Mouse (Mus musculus) hindbrain, embryonic 16.5 days (tissue): Measurements from ENCODE around the gene Sox1. TPM values are rescaled to one million over a fixed set of nuclear protein-coding genes. Genes with fewer than 3 reads are reported as not detected.

Experiments used
- ATAC-seq: fragments of 200-750 bp; cut with Nextera tagmentation; 2 replicates; pipeline ENCODE4 v1.8.0; 2017; ENCODE audit warnings: moderate TSS enrichment, moderate library complexity
- H3K27ac ChIP-seq: fragments of 300-500 bp; sonication (generic); 2 replicates; pipeline ENCODE4 v1.5.1; 2014; ENCODE audit warnings: low read depth, mild to moderate bottlenecking, control low read depth, low read length, moderate library complexity
- H3K27me3 ChIP-seq: fragments of 300-500 bp; sonication (generic); replicated peaks from 2 replicates; pipeline ENCODE4 v1.6.1; 2014; ENCODE audit warnings: low read length; ENCODE audit not compliant: control insufficient read depth, insufficient read depth
- H3K36me3 ChIP-seq: fragments of 300-500 bp; sonication (generic); 2 replicates; pipeline ENCODE4 v1.6.1; 2014; ENCODE audit warnings: mild to moderate bottlenecking, low read length, moderate library complexity, mixed read lengths; ENCODE audit not compliant: control insufficient read depth, insufficient read depth
- H3K4me1 ChIP-seq: fragments of 300-500 bp; sonication (generic); 2 replicates; pipeline ENCODE4 v1.6.1; 2014; ENCODE audit warnings: low read depth, low read length; ENCODE audit not compliant: control insufficient read depth, insufficient read depth
- H3K4me2 ChIP-seq: fragments of 300-500 bp; sonication (generic); 2 replicates; pipeline ENCODE4 v1.6.1; 2014; ENCODE audit warnings: mild to moderate bottlenecking, low read length, control low read depth, moderate library complexity
- H3K4me3 ChIP-seq: fragments of 300-500 bp; sonication (generic); 2 replicates; pipeline ENCODE4 v1.5.1; 2014; ENCODE audit warnings: mild to moderate bottlenecking, low read length, control low read depth, moderate library complexity
- H3K9ac ChIP-seq: fragments of 300-500 bp; sonication (generic); 2 replicates; pipeline ENCODE4 v1.6.1; 2014; ENCODE audit warnings: low read depth, mild to moderate bottlenecking, control low read depth, low read length, moderate library complexity
- H3K9me3 ChIP-seq: fragments of 300-500 bp; sonication (generic); 2 replicates; pipeline ENCODE4 v1.6.1; 2014; ENCODE audit warnings: mild to moderate bottlenecking, low read length, moderate library complexity; ENCODE audit not compliant: control insufficient read depth
- WGBS: fragments of 180-500 bp; shearing (Covaris S2); extraction: QIAGEN DNeasy Blood & Tissue Kit; methylation state at CpG from one replicate; pipeline ENCODE4 v1.1.7; 2014; 5-methylcytosine and 5-hydroxymethylcytosine counted together
- polyA plus RNA-seq: library from polyadenylated mRNA; unstranded; fragments of >200 nt; fragmentation: Nextera tagmentation; extraction: Ambion mirVana; gene quantifications from 2 replicates; pipeline ENCODE4 v1.2.1, GENCODE M21; 2015

The Sox1 gene
- polyA plus RNA-seq, 1 experiment from 2014 or later: 1.2 TPM

- Histone ChIP-seq H3K27me3 (peaks cover 44% of the 10 kb centered on the region), H3K27ac (peak overlapping the region; percentile 81), H3K4me1 (peaks cover 16% of the 10 kb centered on the region), H3K9me3 (no peaks in the 10 kb centered on the region), H3K4me2 (peak overlapping the region; percentile 54), H3K36me3 (no peaks in the 10 kb centered on the region), H3K4me3 (peak overlapping the region; percentile 48), H3K9ac (peak overlapping the region; percentile 61)
- WGBS: under 1% methylated on average over 61 of the region's 118 CpGs
- ATAC-seq: no peak
These were observed 1.6 kb downstream of the Sox1 start for GRCm38 (mm10) chr8:12396501-12397345.

- Histone ChIP-seq H3K4me2 (peak overlapping the region; percentile 54), H3K27me3 (peaks cover 42% of the 10 kb centered on the region), H3K9me3 (no peaks in the 10 kb centered on the region), H3K9ac (peak overlapping the region; percentile 61), H3K27ac (peak overlapping the region; percentile 81), H3K4me3 (peak overlapping the region; percentile 48), H3K36me3 (no peaks in the 10 kb centered on the region), H3K4me1 (peaks cover 16% of the 10 kb centered on the region)
- no peak for ATAC-seq
- whole genome bisulfite sequencing: under 1% methylated on average over 45 of the region's 59 CpGs
These were observed 2.3 kb downstream of the Sox1 start for GRCm38 (mm10) chr8:12397346-12397925.

GRCm38 (mm10) chr8:12398011-12398945 lies 3.2 kb downstream of the Sox1 start:
- ATAC-seq: no peak
- WGBS: 4% methylated on average over 21 of the region's 21 CpGs
- Histone ChIP-seq H3K27ac (0 out of 2 replicates have a peak overlapping the region, but pooled peaks have one; percentile 1), H3K36me3 (no peaks in the 10 kb centered on the region), H3K9ac (0 out of 2 replicates have a peak overlapping the region, but pooled peaks have one; percentile 13), H3K4me3 (peak overlapping the region; percentile 48), H3K4me1 (peaks cover 16% of the 10 kb centered on the region), H3K4me2 (peak overlapping the region; percentile 0), H3K27me3 (peaks cover 36% of the 10 kb centered on the region), H3K9me3 (no peaks in the 10 kb centered on the region)

GRCm38 (mm10) chr8:12399421-12400205 lies 4.5 kb downstream of the Sox1 start:
- Histone ChIP-seq H3K27ac (peak overlapping the region; percentile 62), H3K4me1 (peaks cover 16% of the 10 kb centered on the region), H3K4me3 (peak overlapping the region; percentile 21), H3K27me3 (peaks cover 45% of the 10 kb centered on the region), H3K9ac (no peak overlapping the region), H3K36me3 (no peaks in the 10 kb centered on the region), H3K4me2 (peak overlapping the region; percentile 43), H3K9me3 (no peaks in the 10 kb centered on the region)
- 13% methylated on average over 5 of the region's 5 CpGs for WGBS
- ATAC-seq: no peak

DNA sequence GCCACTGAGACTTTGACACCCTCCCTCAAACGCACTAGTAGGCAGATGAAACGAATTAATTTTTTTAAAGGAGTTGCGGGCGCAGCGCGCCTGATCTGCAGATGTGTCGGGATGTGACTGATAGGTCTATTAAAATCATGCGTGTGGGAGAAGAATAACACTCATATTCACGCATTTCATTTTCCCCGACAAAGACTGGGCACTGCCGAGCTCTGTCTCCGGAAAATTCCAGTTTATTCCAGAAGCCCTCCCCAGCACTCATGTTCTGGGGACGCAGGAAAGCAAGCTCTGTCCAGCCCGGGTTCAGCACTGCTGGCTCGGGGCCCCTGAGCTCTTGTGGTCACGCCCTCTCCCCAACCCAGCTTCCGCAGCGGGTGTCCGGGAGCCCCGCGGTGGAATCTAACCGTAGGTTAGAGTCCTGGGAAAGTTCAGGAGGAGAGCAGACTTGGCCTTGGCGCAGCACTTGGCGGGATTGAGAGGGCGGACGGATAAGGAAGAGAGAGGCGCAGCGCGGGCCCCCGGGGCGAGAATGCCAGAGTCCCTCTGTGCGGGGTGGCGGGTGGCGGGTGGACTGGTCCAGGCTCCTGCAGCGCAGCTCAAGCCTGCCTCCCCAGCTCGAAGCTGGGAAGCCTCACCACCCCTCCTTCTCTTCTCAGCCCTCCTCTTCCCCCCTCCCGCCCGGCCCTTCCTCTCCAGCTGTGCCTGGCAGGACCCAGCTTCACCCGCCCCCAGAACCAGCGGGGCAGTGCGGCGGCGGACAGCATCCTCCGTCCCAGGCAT lies 5.7 kb downstream of the Sox1 start:
- Histone ChIP-seq H3K4me1 (peaks cover 8% of the 10 kb centered on the region), H3K4me3 (peak overlapping the region; percentile 24), H3K4me2 (peak overlapping the region; percentile 43), H3K27ac (peak overlapping the region; percentile 78), H3K9ac (peak overlapping the region; percentile 39; the same call in 1 of the 2 replicates), H3K27me3 (peaks cover 41% of the 10 kb centered on the region), H3K9me3 (no peaks in the 10 kb centered on the region), H3K36me3 (no peaks in the 10 kb centered on the region)
- peak; percentile 88 for ATAC-seq
- WGBS: 0% methylated on average over 31 of the region's 44 CpGs

- peak; percentile 30; the same call in 1 of the 2 replicates for ATAC-seq
- H3K4me3 ChIP-seq: peak overlapping the region; percentile 24
- H3K36me3 ChIP-seq: no peaks in the 10 kb centered on the region
- H3K27me3 ChIP-seq: peaks cover 41% of the 10 kb centered on the region
- H3K4me1 ChIP-seq: peaks cover 7% of the 10 kb centered on the region
- peak overlapping the region; percentile 39; the same call in 1 of the 2 replicates for H3K9ac ChIP-seq
- WGBS: 3% methylated on average over 35 of the region's 35 CpGs
- H3K4me2 ChIP-seq: peak overlapping the region; percentile 43
- H3K9me3 ChIP-seq: no peaks in the 10 kb centered on the region
- peak overlapping the region; percentile 78 for H3K27ac ChIP-seq
These were observed 6.5 kb downstream of the Sox1 start for GRCm38 (mm10) chr8:12401391-12402270.

- Histone ChIP-seq H3K4me1 (no peaks in the 10 kb centered on the region; the same call in none of the 2 replicates), H3K27ac (no peak overlapping the region), H3K4me2 (no peak overlapping the region), H3K36me3 (no peaks in the 10 kb centered on the region), H3K4me3 (no peak overlapping the region), H3K27me3 (peaks cover 43% of the 10 kb centered on the region), H3K9ac (no peak overlapping the region), H3K9me3 (no peaks in the 10 kb centered on the region)
- no peak for ATAC-seq
- 11% methylated on average over 9 of the region's 9 CpGs for WGBS
These were observed 7.6 kb downstream of the Sox1 start for GRCm38 (mm10) chr8:12402709-12403108.
